Comparison of ENCODE assay signal across 21 mouse cellular contexts in genomic region chr3:100206973-100207372, GRCm38 (mm10). TPM values are rescaled to one million over a fixed set of nuclear protein-coding genes. Genes with fewer than 3 reads are reported as not detected.
DNase-seq lines count a peak whose midpoint lies in the region; ATAC-seq and TF ChIP-seq lines count a peak whose summit lies in the region.
"Had no signal": no experiment of that assay in that cellular context is flagged by ENCODE, and none has a peak within 500 bp of the region (broad histone marks: within the 10 kb centered on the region; RNA-seq: fewer than 3 reads in every experiment).

No protein-coding gene starts in this region.

- H3K9ac ChIP-seq in embryonic facial prominence, embryonic 13.5 days: no peak overlapping the region
- H3K9ac ChIP-seq in limb, embryonic 14.5 days (ENCODE audit: low read depth, low read length, severe bottlenecking): no peak overlapping the region
- H3K9ac ChIP-seq: embryonic facial prominence, embryonic 15.5 days; heart, embryonic 13.5 days; hindbrain, embryonic 15.5 days had no signal

- 18% methylated on average over 1 of the region's 1 CpGs for WGBS in embryonic facial prominence, embryonic 13.5 days
- WGBS in limb, embryonic 10.5 days: 29% methylated on average over 1 of the region's 1 CpGs
- WGBS in limb, embryonic 14.5 days: 16% methylated on average over 1 of the region's 1 CpGs

- ATAC-seq in embryonic facial prominence, embryonic 13.5 days (ENCODE audit: insufficient number of reproducible peaks, insufficient read depth, low FRiP score, low TSS enrichment, low read depth): no peak
- peak; percentile 57; the same call in 1 of the 2 replicates for ATAC-seq in limb, embryonic 14.5 days (ENCODE audit: low FRiP score, low read depth)
- ATAC-seq: forebrain, embryonic 14.5 days; inflammation-experienced regulatory T-cells, adult 6 months; intestine, postnatal 0 days had no signal

- H3K27ac ChIP-seq in embryonic facial prominence, embryonic 13.5 days: peak overlapping the region; percentile 28; the same call in 1 of the 2 replicates
- peak overlapping the region; percentile 74 for H3K27ac ChIP-seq in limb, embryonic 10.5 days
- H3K27ac ChIP-seq in limb, embryonic 14.5 days (replicated peaks; ENCODE audit: low read depth, low read length): no peak overlapping the region
- H3K27ac ChIP-seq: embryonic facial prominence, embryonic 15.5 days; forebrain, embryonic 10.5 days; heart, embryonic 13.5 days; hindbrain, embryonic 15.5 days had no signal

- H3K36me3 ChIP-seq in embryonic facial prominence, embryonic 13.5 days: peaks cover 25% of the 10 kb centered on the region
- H3K36me3 ChIP-seq in limb, embryonic 10.5 days: peaks cover 25% of the 10 kb centered on the region
- H3K36me3 ChIP-seq in limb, embryonic 14.5 days (ENCODE audit: control insufficient read depth, insufficient read depth, low read length): peaks cover 27% of the 10 kb centered on the region

- no peak overlapping the region for H3K4me3 ChIP-seq in embryonic facial prominence, embryonic 13.5 days
- no peak overlapping the region for H3K4me3 ChIP-seq in limb, embryonic 10.5 days
- H3K4me3 ChIP-seq in limb, embryonic 14.5 days (replicated peaks; ENCODE audit: low read length): no peak overlapping the region
- H3K4me3 ChIP-seq: embryonic facial prominence, embryonic 15.5 days; erythroblast, embryonic 14.5 days; forebrain, embryonic 10.5 days; heart, embryonic 13.5 days; hindbrain, embryonic 15.5 days had no signal

- peak; percentile 46 for DNase-seq in embryo, embryonic 11 days
- DNase-seq in limb, embryonic 10.5 days (ENCODE audit: low spot score): no peak
- peak; percentile 55 for DNase-seq in limb, embryonic 14.5 days (ENCODE audit: low spot score)
- no peak for DNase-seq in gastrocnemius, adult 18-20 months (ENCODE audit: low spot score)
- no peak for DNase-seq in cerebellum, postnatal 14 days
- no peak for DNase-seq in adrenal gland, adult 2 months
- DNase-seq in cerebellum, postnatal 4 days (ENCODE audit: low spot score in 2 of 2): no peak
- DNase-seq: adrenal gland, postnatal 14 days; cerebellum, adult 18-20 months; cerebellum, adult 9-11 months; gastrocnemius, postnatal 25 days; heart, postnatal 36 days had no signal

- no peaks in the 10 kb centered on the region for H3K27me3 ChIP-seq in embryonic facial prominence, embryonic 13.5 days
- no peaks in the 10 kb centered on the region for H3K27me3 ChIP-seq in limb, embryonic 10.5 days (ENCODE audit: low read depth, poor library complexity, severe bottlenecking)
- H3K27me3 ChIP-seq in limb, embryonic 14.5 days (ENCODE audit: control insufficient read depth, insufficient read depth, low read length): no peaks in the 10 kb centered on the region
- H3K27me3 ChIP-seq: embryonic facial prominence, embryonic 15.5 days; heart, embryonic 13.5 days; hindbrain, embryonic 15.5 days had no signal

- TF ChIP-seq POLR2A in limb, embryonic 14.5 days (IDR thresholded peaks at IDR 0.05; ENCODE audit: borderline replicate concordance, extremely low read depth, insufficient read depth, insufficient read length): no peak

- H3K4me2 ChIP-seq in embryonic facial prominence, embryonic 13.5 days: no peak overlapping the region
- no peak overlapping the region for H3K4me2 ChIP-seq in limb, embryonic 14.5 days (replicated peaks; ENCODE audit: low read depth, low read length, severe bottlenecking)
- H3K4me2 ChIP-seq: embryonic facial prominence, embryonic 15.5 days; heart, embryonic 13.5 days; hindbrain, embryonic 15.5 days had no signal

- peaks cover 8% of the 10 kb centered on the region; the same call in 1 of the 2 replicates for H3K4me1 ChIP-seq in embryonic facial prominence, embryonic 13.5 days
- H3K4me1 ChIP-seq in limb, embryonic 10.5 days: peaks cover 21% of the 10 kb centered on the region
- peaks cover 13% of the 10 kb centered on the region for H3K4me1 ChIP-seq in limb, embryonic 14.5 days (ENCODE audit: control insufficient read depth, insufficient read depth, low read length)
- H3K4me1 ChIP-seq: forebrain, embryonic 10.5 days; heart, embryonic 13.5 days; hindbrain, embryonic 15.5 days had no signal

- H3K9me3 ChIP-seq in embryonic facial prominence, embryonic 13.5 days: no peaks in the 10 kb centered on the region
- H3K9me3 ChIP-seq in limb, embryonic 10.5 days (replicated peaks): no peaks in the 10 kb centered on the region
- no peaks in the 10 kb centered on the region for H3K9me3 ChIP-seq in limb, embryonic 14.5 days (ENCODE audit: control insufficient read depth, low read length)
- H3K9me3 ChIP-seq: embryonic facial prominence, embryonic 15.5 days; forebrain, embryonic 10.5 days; heart, embryonic 13.5 days; hindbrain, embryonic 15.5 days had no signal

RNA-seq across cellular contexts. Expression of gene Wdr3, which starts 44.8 kb away (rescaled TPM):
- 43.7 and 51.2 TPM in 2 replicates for polyA plus RNA-seq in embryonic facial prominence, embryonic 13.5 days (2015; fragmentation: Nextera tagmentation; extraction: Ambion mirVana)
- 65.8 TPM in 2 replicates for polyA plus RNA-seq in limb, embryonic 10.5 days (2016; fragmentation: Nextera tagmentation; extraction: Ambion mirVana)
- polyA plus RNA-seq in limb, embryonic 14.5 days (2012; rRNA removed): 27.6 and 41.8 TPM in 2 replicates
- polyA plus RNA-seq in limb, embryonic 14.5 days (2014; fragmentation: Nextera tagmentation; extraction: Ambion mirVana): 44.0 and 44.4 TPM in 2 replicates
- 1 to 10 TPM; 8.4 to 9.8 TPM for total RNA-seq in gastrocnemius, adult 18-20 months (2021)
- total RNA-seq in adrenal gland, adult 2 months (2021): 10 to 100 TPM; 22.9 to 28.6 TPM
- polyA plus RNA-seq in adrenal gland, adult 2 months (2012; rRNA removed): 2.8 and 5.1 TPM in 2 replicates

RNA-seq across cellular contexts. Expression of gene Gdap2, which starts 44.8 kb away (rescaled TPM):
- polyA plus RNA-seq in embryonic facial prominence, embryonic 13.5 days (2015; fragmentation: Nextera tagmentation; extraction: Ambion mirVana): 28.1 and 34.7 TPM in 2 replicates
- 24.2 and 29.1 TPM in 2 replicates for polyA plus RNA-seq in limb, embryonic 10.5 days (2016; fragmentation: Nextera tagmentation; extraction: Ambion mirVana)
- 23.3 and 24.3 TPM in 2 replicates for polyA plus RNA-seq in limb, embryonic 14.5 days (2012; rRNA removed)
- polyA plus RNA-seq in limb, embryonic 14.5 days (2014; fragmentation: Nextera tagmentation; extraction: Ambion mirVana): 34.1 and 36.0 TPM in 2 replicates
- 1 to 10 TPM; 5.9 TPM for total RNA-seq in gastrocnemius, adult 18-20 months (2021)
- total RNA-seq in adrenal gland, adult 2 months (2021): 10 to 100 TPM; 14.9 to 21.3 TPM
- polyA plus RNA-seq in adrenal gland, adult 2 months (2012; rRNA removed): 3.6 and 4.7 TPM in 2 replicates

Comparison
In these comparisons a context has a peak if more than half of its experiments do, and no peak if none do; other contexts are left out.
1. DNase-seq: peak in embryo, embryonic 11 days (single experiment) and limb, embryonic 14.5 days (single experiment); none in limb, embryonic 10.5 days (single experiment), gastrocnemius, adult 18-20 months (single experiment), cerebellum, postnatal 14 days (0 of 2), adrenal gland, adult 2 months (single experiment) and cerebellum, postnatal 4 days (0 of 2).